In genomic region chr5:137551119-137551518, GRCm38 (mm10) we compare ENCODE assay signal across 14 mouse cellular contexts. TPM values are rescaled to one million over a fixed set of nuclear protein-coding genes. Genes with fewer than 3 reads are reported as not detected.
DNase-seq lines count a peak whose midpoint lies in the region; ATAC-seq and TF ChIP-seq lines count a peak whose summit lies in the region.
"Had no signal": no experiment of that assay in that cellular context is flagged by ENCODE, and none has a peak within 500 bp of the region (broad histone marks: within the 10 kb centered on the region; RNA-seq: fewer than 3 reads in every experiment).

No protein-coding gene starts in this region.

- TF ChIP-seq POLR2A in cortical plate, adult 2 months (IDR thresholded peaks at IDR 0.05; ENCODE audit: extremely low read depth, insufficient read depth, low read length), result no peak

- 58% methylated on average over 5 of the region's 5 CpGs for WGBS in intestine, postnatal 0 days
- WGBS in intestine, embryonic 15.5 days, result 74% methylated on average over 5 of the region's 5 CpGs

- H3K27ac ChIP-seq in intestine, postnatal 0 days (ENCODE audit: low read depth, low read length), result no peak overlapping the region
- H3K27ac ChIP-seq in intestine, embryonic 15.5 days, result no peak overlapping the region
- no peak overlapping the region for H3K27ac ChIP-seq in cortical plate, adult 2 months (ENCODE audit: insufficient read depth, low read length)
- H3K27ac ChIP-seq: forebrain, embryonic 13.5 days; heart, embryonic 13.5 days; neural tube, embryonic 12.5 days had no signal

- peak; percentile 52 for DNase-seq in 3T3-L1 (ENCODE audit: low read depth, low spot score)
- peak; percentile 32 to 39 for DNase-seq in B cell, adult 2 months
- no peak for DNase-seq in Muller cell, postnatal 12 days (ENCODE audit: inconsistent ontology term)
- DNase-seq in yolk sac, embryonic 10.5 days (ENCODE audit: low spot score), result no peak
- DNase-seq in left cerebral cortex, postnatal 14 days (ENCODE audit: low spot score in 2 of 2), result no peak
- DNase-seq: right cerebral cortex, postnatal 4 days had no signal

- no peaks in the 10 kb centered on the region for H3K4me1 ChIP-seq in intestine, postnatal 0 days (replicated peaks; ENCODE audit: control insufficient read depth, insufficient read depth, low read length)
- H3K4me1 ChIP-seq in intestine, embryonic 15.5 days (replicated peaks), result no peaks in the 10 kb centered on the region
- no peaks in the 10 kb centered on the region for H3K4me1 ChIP-seq in cortical plate, adult 2 months (ENCODE audit: control insufficient read depth, insufficient read depth, low read length)

- no peaks in the 10 kb centered on the region for H3K9me3 ChIP-seq in intestine, postnatal 0 days (ENCODE audit: control insufficient read depth)
- no peaks in the 10 kb centered on the region for H3K9me3 ChIP-seq in intestine, embryonic 15.5 days
- H3K9me3 ChIP-seq: forebrain, embryonic 13.5 days; heart, embryonic 13.5 days; neural tube, embryonic 12.5 days had no signal

- no peak overlapping the region for H3K4me3 ChIP-seq in intestine, postnatal 0 days (ENCODE audit: low read depth, low read length)
- H3K4me3 ChIP-seq in intestine, embryonic 15.5 days (replicated peaks), result no peak overlapping the region
- H3K4me3 ChIP-seq in cortical plate, adult 2 months (ENCODE audit: insufficient read depth, low read length), result no peak overlapping the region
- H3K4me3 ChIP-seq: forebrain, embryonic 13.5 days; heart, embryonic 13.5 days; neural tube, embryonic 12.5 days had no signal

- H3K9ac ChIP-seq in intestine, postnatal 0 days (ENCODE audit: low read depth, low read length), result no peak overlapping the region
- no peak overlapping the region for H3K9ac ChIP-seq in intestine, embryonic 15.5 days
- H3K9ac ChIP-seq: forebrain, embryonic 13.5 days; heart, embryonic 13.5 days; neural tube, embryonic 12.5 days had no signal

- no peaks in the 10 kb centered on the region for H3K36me3 ChIP-seq in intestine, postnatal 0 days (ENCODE audit: control insufficient read depth, insufficient read depth)
- no peaks in the 10 kb centered on the region for H3K36me3 ChIP-seq in intestine, embryonic 15.5 days
- H3K36me3 ChIP-seq: heart, embryonic 13.5 days; neural tube, embryonic 12.5 days had no signal

- ATAC-seq in intestine, postnatal 0 days, result no peak
- ATAC-seq in intestine, embryonic 15.5 days, result no peak
- ATAC-seq: forebrain, embryonic 13.5 days; intestine, embryonic 16.5 days had no signal

- intact Hi-C loops in left cerebral cortex, postnatal 14 days (cut with DNase I), result no loop called here

- H3K27me3 ChIP-seq in intestine, postnatal 0 days (replicated peaks; ENCODE audit: control insufficient read depth, insufficient read depth, low read length), result peaks cover 15% of the 10 kb centered on the region; the same call in 1 of the 2 replicates
- peaks cover 21% of the 10 kb centered on the region for H3K27me3 ChIP-seq in intestine, embryonic 15.5 days (replicated peaks)

- TF ChIP-seq CTCF in intestine, postnatal 0 days (IDR thresholded peaks at IDR 0.05; ENCODE audit: low read depth), result peak; percentile 62
- peak; percentile 36; the same call in 1 of the 2 replicates for TF ChIP-seq CTCF in cortical plate, adult 2 months (IDR thresholded peaks at IDR 0.05; ENCODE audit: extremely low read depth, insufficient read depth, low read length)

- no peak overlapping the region for H3K4me2 ChIP-seq in intestine, postnatal 0 days (replicated peaks; ENCODE audit: low read depth)
- no peak overlapping the region for H3K4me2 ChIP-seq in intestine, embryonic 15.5 days (replicated peaks)
- H3K4me2 ChIP-seq: forebrain, embryonic 13.5 days; heart, embryonic 13.5 days; neural tube, embryonic 12.5 days had no signal

RNA-seq across cellular contexts. Expression of gene Actl6b, which starts 2.2 kb away (rescaled TPM):
- polyA plus RNA-seq in intestine, postnatal 0 days (2015; fragmentation: Nextera tagmentation; extraction: Ambion mirVana), result 2.1 and 2.9 TPM in 2 replicates
- 4.5 and 6.0 TPM in 2 replicates for polyA plus RNA-seq in intestine, embryonic 15.5 days (2015; fragmentation: Nextera tagmentation; extraction: Ambion mirVana)
- 179 and 199 TPM in 2 replicates for polyA plus RNA-seq in cortical plate, adult 2 months (2012; rRNA removed)
- 100 to 1,000 TPM; 126 to 139 TPM for total RNA-seq in left cerebral cortex, postnatal 14 days (2021)
- total RNA-seq: liver, adult 2 months had no signal
- polyA plus RNA-seq: liver, adult 2 months had no signal

RNA-seq across cellular contexts. Expression of gene Gnb2, which starts 17.8 kb away (rescaled TPM):
- polyA plus RNA-seq in intestine, postnatal 0 days (2015; fragmentation: Nextera tagmentation; extraction: Ambion mirVana), result 386 and 389 TPM in 2 replicates
- polyA plus RNA-seq in intestine, embryonic 15.5 days (2015; fragmentation: Nextera tagmentation; extraction: Ambion mirVana), result 341 and 386 TPM in 2 replicates
- 653 and 687 TPM in 2 replicates for polyA plus RNA-seq in cortical plate, adult 2 months (2012; rRNA removed)
- total RNA-seq in left cerebral cortex, postnatal 14 days (2021), result 100 to 1,000 TPM; 777 to 806 TPM

RNA-seq across cellular contexts. Expression of gene Epo, which starts 18.1 kb away (rescaled TPM):
- not detected in 2 replicates for polyA plus RNA-seq in intestine, postnatal 0 days (2015; fragmentation: Nextera tagmentation; extraction: Ambion mirVana)
- polyA plus RNA-seq in intestine, embryonic 15.5 days (2015; fragmentation: Nextera tagmentation; extraction: Ambion mirVana), result 0.42 and 0.63 TPM in 2 replicates
- polyA plus RNA-seq in cortical plate, adult 2 months (2012; rRNA removed), result not detected in 2 replicates
- total RNA-seq in left cerebral cortex, postnatal 14 days (2021), result not detected
- total RNA-seq: liver, adult 2 months had no signal
- polyA plus RNA-seq: forebrain, embryonic 13.5 days; heart, embryonic 13.5 days; liver, adult 2 months; neural tube, embryonic 12.5 days had no signal

RNA-seq across cellular contexts. Expression of gene Tfr2, which starts 18.5 kb away (rescaled TPM):
- 0.27 and 0.50 TPM in 2 replicates for polyA plus RNA-seq in intestine, postnatal 0 days (2015; fragmentation: Nextera tagmentation; extraction: Ambion mirVana)
- polyA plus RNA-seq in intestine, embryonic 15.5 days (2015; fragmentation: Nextera tagmentation; extraction: Ambion mirVana), result 0.97 and 1.1 TPM in 2 replicates
- 22.3 and 25.5 TPM in 2 replicates for polyA plus RNA-seq in cortical plate, adult 2 months (2012; rRNA removed)
- total RNA-seq in left cerebral cortex, postnatal 14 days (2021), result 10 to 100 TPM; 12.8 to 14.2 TPM

RNA-seq across cellular contexts. Expression of gene Gigyf1, which starts 32.8 kb away (rescaled TPM):
- 4.7 and 6.4 TPM in 2 replicates for polyA plus RNA-seq in intestine, postnatal 0 days (2015; fragmentation: Nextera tagmentation; extraction: Ambion mirVana)
- 8.4 and 10.4 TPM in 2 replicates for polyA plus RNA-seq in intestine, embryonic 15.5 days (2015; fragmentation: Nextera tagmentation; extraction: Ambion mirVana)
- 41.0 and 50.2 TPM in 2 replicates for polyA plus RNA-seq in cortical plate, adult 2 months (2012; rRNA removed)
- 10 to 100 TPM; 40.0 to 44.3 TPM for total RNA-seq in left cerebral cortex, postnatal 14 days (2021)

Comparison
In these comparisons a context has a peak if more than half of its experiments do, and no peak if none do; other contexts are left out.
1. DNase-seq: peak in 3T3-L1 (single experiment) and B cell, adult 2 months (2 of 2); none in Muller cell, postnatal 12 days (single experiment), yolk sac, embryonic 10.5 days (single experiment) and left cerebral cortex, postnatal 14 days (0 of 2).
2. RNA of gene Actl6b, which starts 2.2 kb away (polyA plus RNA-seq): 179 to 199 TPM in cortical plate, adult 2 months; 4.5 to 6.0 TPM in intestine, embryonic 15.5 days and 2.1 to 2.9 TPM in intestine, postnatal 0 days; every median in the first group is over 10 times any median in the second.